Mouse (Mus musculus): ENCODE data around the gene Cxcr3. TPM values are rescaled to one million over a fixed set of nuclear protein-coding genes. Genes with fewer than 3 reads are reported as not detected.

Gene Cxcr3
- total RNA-seq, 2 experiments from 2014 or later: 0.16 to 0.17 TPM

Other genes with a start within 250 kb of the Cxcr3 start
- gene Taf1, start 201.5 kb downstream of the Cxcr3 start, total RNA-seq (2021): 10 to 100 TPM; 33.1 to 48.1 TPM
- 100 to 1,000 TPM; 144 to 177 TPM for gene Ogt, start 94.2 kb downstream of the Cxcr3 start, total RNA-seq (2021)
- gene Gm4779, start 60.2 kb upstream of the Cxcr3 start, total RNA-seq (2021): not detected
- gene 8030474K03Rik, start 60.4 kb upstream of the Cxcr3 start, total RNA-seq (2021): not detected
- 1 to 10 TPM; 3.6 to 7.1 TPM for gene Nhsl2, start 115.1 kb upstream of the Cxcr3 start, total RNA-seq (2021)